Mouse (Mus musculus): ENCODE data around the gene H2-M10.4. TPM values are rescaled to one million over a fixed set of nuclear protein-coding genes. Genes with fewer than 3 reads are reported as not detected.

H2-M10.4 gene
- polyA plus RNA-seq, 1 experiment: not detected

- no peak overlapping the region for H3K27ac ChIP-seq (ENCODE audit: insufficient read depth, low read depth, low read length)
- 49% methylated on average over 2 of the region's 2 CpGs for WGBS
- TF ChIP-seq CTCF (IDR thresholded peaks at IDR 0.05; ENCODE audit: insufficient read depth, low read depth, low read length): no peak
- TF ChIP-seq POLR2A (IDR thresholded peaks at IDR 0.05; ENCODE audit: insufficient read depth, low read depth, low read length): no peak
- H3K4me1 ChIP-seq (ENCODE audit: control insufficient read depth, insufficient read depth, low read length): no peaks in the 10 kb centered on the region
- no peak overlapping the region for H3K4me3 ChIP-seq (ENCODE audit: insufficient read depth, low read depth, low read length)
Observed at GRCm38 (mm10) chr17:36417416-36417815, 44.7 kb downstream of the H2-M10.4 start.

- 54% methylated on average over 1 of the region's 1 CpGs for WGBS
Observed at GRCm38 (mm10) chr17:36415407-36415806, 46.7 kb downstream of the H2-M10.4 start.

GRCm38 (mm10) chr17:36414361-36414760, 47.8 kb downstream of the H2-M10.4 start:
- H3K4me3 ChIP-seq (ENCODE audit: insufficient read depth, low read depth, low read length): no peak overlapping the region
- no peaks in the 10 kb centered on the region for H3K4me1 ChIP-seq (ENCODE audit: control insufficient read depth, insufficient read depth, low read length)
- no peak overlapping the region for H3K27ac ChIP-seq (ENCODE audit: insufficient read depth, low read depth, low read length)
- 87% methylated on average over 1 of the region's 1 CpGs for WGBS
- TF ChIP-seq POLR2A (IDR thresholded peaks at IDR 0.05; ENCODE audit: insufficient read depth, low read depth, low read length) (no peak), CTCF (IDR thresholded peaks at IDR 0.05; ENCODE audit: insufficient read depth, low read depth, low read length) (no peak)

More at GRCm38 (mm10) chr17:36415407-36415806, 46.7 kb downstream of the H2-M10.4 start:
- Histone ChIP-seq H3K27ac (ENCODE audit: insufficient read depth, low read depth, low read length) (no peak overlapping the region), H3K4me3 (ENCODE audit: insufficient read depth, low read depth, low read length) (no peak overlapping the region), H3K4me1 (ENCODE audit: control insufficient read depth, insufficient read depth, low read length) (no peaks in the 10 kb centered on the region)
- TF ChIP-seq POLR2A (IDR thresholded peaks at IDR 0.05; ENCODE audit: insufficient read depth, low read depth, low read length) (no peak), CTCF (IDR thresholded peaks at IDR 0.05; ENCODE audit: insufficient read depth, low read depth, low read length) (no peak)

Other genes with a start within 250 kb of the H2-M10.4 start
- not detected in 2 replicates for gene Rpp21, start 204.3 kb downstream of the H2-M10.4 start, polyA plus RNA-seq (2012; ENCODE audit: insufficient read depth, insufficient read length, low replicate concordance, missing spikeins)
- not detected in 2 replicates for gene Trim39, start 190.1 kb downstream of the H2-M10.4 start, polyA plus RNA-seq (2012; ENCODE audit: insufficient read depth, insufficient read length, low replicate concordance, missing spikeins)
- gene H2-M10.2, start 175.8 kb downstream of the H2-M10.4 start, polyA plus RNA-seq (2012; ENCODE audit: insufficient read depth, insufficient read length, low replicate concordance, missing spikeins): not detected in 2 replicates
- not detected in 2 replicates for gene H2-M10.1, start 136.2 kb downstream of the H2-M10.4 start, polyA plus RNA-seq (2012; ENCODE audit: insufficient read depth, insufficient read length, low replicate concordance, missing spikeins)
- not detected in 2 replicates for gene H2-M10.3, start 93.9 kb downstream of the H2-M10.4 start, polyA plus RNA-seq (2012; ENCODE audit: insufficient read depth, insufficient read length, low replicate concordance, missing spikeins)
- gene H2-M11, start 84.7 kb upstream of the H2-M10.4 start, polyA plus RNA-seq (2012; ENCODE audit: insufficient read depth, insufficient read length, low replicate concordance, missing spikeins): not detected in 2 replicates
- gene H2-M9, start 180.3 kb upstream of the H2-M10.4 start, polyA plus RNA-seq (2012; ENCODE audit: insufficient read depth, insufficient read length, low replicate concordance, missing spikeins): not detected in 2 replicates
- gene H2-M1, start 209.9 kb upstream of the H2-M10.4 start, polyA plus RNA-seq (2012; ENCODE audit: insufficient read depth, insufficient read length, low replicate concordance, missing spikeins): not detected in 2 replicates